Mouse (Mus musculus) heart, embryonic 11.5 days (tissue): ENCODE measurements around the gene Pawr. TPM values are rescaled to one million over a fixed set of nuclear protein-coding genes. Genes with fewer than 3 reads are reported as not detected.

Experiments used
- ATAC-seq: fragments of 200-750 bp; cut with Nextera tagmentation; replicated peaks from 2 replicates; pipeline ENCODE4 v1.8.0; 2017; ENCODE audit warnings: moderate library complexity; ENCODE audit not compliant: insufficient number of reproducible peaks, low FRiP score, low TSS enrichment
- H3K27ac ChIP-seq: fragments of 300-500 bp; sonication (generic); 2 replicates; pipeline ENCODE4 v1.5.1; 2014; ENCODE audit warnings: mild to moderate bottlenecking, low read depth, low read length
- H3K27me3 ChIP-seq: fragments of 300-500 bp; sonication (generic); 2 replicates; pipeline ENCODE4 v1.6.1; 2014; ENCODE audit warnings: mild to moderate bottlenecking, low read length, mixed read lengths; ENCODE audit not compliant: control insufficient read depth, insufficient read depth
- H3K36me3 ChIP-seq: fragments of 300-500 bp; sonication (generic); 2 replicates; pipeline ENCODE4 v1.6.1; 2014; ENCODE audit warnings: mild to moderate bottlenecking, low read length, moderate library complexity, mixed read lengths; ENCODE audit not compliant: control insufficient read depth, insufficient read depth
- H3K4me1 ChIP-seq: fragments of 300-500 bp; sonication (generic); 2 replicates; pipeline ENCODE4 v1.6.1; 2014; ENCODE audit warnings: low read length; ENCODE audit not compliant: control insufficient read depth, insufficient read depth
- H3K4me2 ChIP-seq: fragments of 300-500 bp; sonication (generic); 2 replicates; pipeline ENCODE4 v1.6.1; 2014; ENCODE audit warnings: mild to moderate bottlenecking, moderate library complexity
- H3K4me3 ChIP-seq: fragments of 300-500 bp; sonication (generic); 2 replicates; pipeline ENCODE4 v1.5.1; 2014; ENCODE audit warnings: low read depth, low read length
- H3K9ac ChIP-seq: fragments of 300-500 bp; sonication (generic); 2 replicates; pipeline ENCODE4 v1.6.1; 2014; ENCODE audit warnings: mild to moderate bottlenecking, low read depth, low read length, moderate library complexity
- H3K9me3 ChIP-seq: fragments of 300-500 bp; sonication (generic); replicated peaks from 2 replicates; pipeline ENCODE4 v1.6.1; 2016; ENCODE audit warnings: low read length; ENCODE audit not compliant: control insufficient read depth
- WGBS: fragments of 180-500 bp; shearing (Covaris S2); extraction: QIAGEN DNeasy Blood & Tissue Kit; methylation state at CpG from one replicate; pipeline ENCODE4 v1.1.7; 2014; ENCODE audit not compliant: insufficient replicate concordance; 5-methylcytosine and 5-hydroxymethylcytosine counted together
- polyA plus RNA-seq: library from polyadenylated mRNA; unstranded; fragments of >200 nt; fragmentation: Nextera tagmentation; extraction: Ambion mirVana; gene quantifications from 2 replicates; pipeline ENCODE4 v1.2.1, GENCODE M21; 2014

Gene Pawr
- polyA plus RNA-seq, 1 experiment from 2014 or later = 18.7 TPM

- no peaks in the 10 kb centered on the region for H3K27me3 ChIP-seq
- 93% methylated on average over 13 of the region's 13 CpGs for WGBS
- ATAC-seq = no peak
- H3K4me3 ChIP-seq = no peak overlapping the region
- H3K4me1 ChIP-seq = no peaks in the 10 kb centered on the region
- H3K4me2 ChIP-seq = no peak overlapping the region
- no peak overlapping the region for H3K27ac ChIP-seq
- no peaks in the 10 kb centered on the region for H3K36me3 ChIP-seq
- no peak overlapping the region for H3K9ac ChIP-seq
- no peaks in the 10 kb centered on the region for H3K9me3 ChIP-seq
These were observed 41.9 kb upstream of the Pawr start for GRCm38 (mm10) chr10:108290046-108290445.

GRCm38 (mm10) chr10:108291688-108292471 is 40.0 kb upstream of the Pawr start:
- no peak overlapping the region for H3K4me3 ChIP-seq
- WGBS = 82% methylated on average over 12 of the region's 12 CpGs
- no peaks in the 10 kb centered on the region for H3K4me1 ChIP-seq
- no peaks in the 10 kb centered on the region for H3K9me3 ChIP-seq
- no peak overlapping the region for H3K27ac ChIP-seq
- H3K9ac ChIP-seq = no peak overlapping the region
- H3K27me3 ChIP-seq = no peaks in the 10 kb centered on the region
- no peaks in the 10 kb centered on the region for H3K36me3 ChIP-seq
- H3K4me2 ChIP-seq = no peak overlapping the region
- ATAC-seq = no peak

GRCm38 (mm10) chr10:108292651-108293050 is 39.3 kb upstream of the Pawr start:
- 79% methylated on average over 4 of the region's 4 CpGs for WGBS
- Histone ChIP-seq H3K4me1 (no peaks in the 10 kb centered on the region), H3K36me3 (no peaks in the 10 kb centered on the region), H3K9ac (no peak overlapping the region), H3K9me3 (no peaks in the 10 kb centered on the region), H3K4me3 (no peak overlapping the region), H3K27ac (no peak overlapping the region), H3K4me2 (no peak overlapping the region), H3K27me3 (no peaks in the 10 kb centered on the region)
- ATAC-seq = no peak

- no peaks in the 10 kb centered on the region for H3K27me3 ChIP-seq
- no peaks in the 10 kb centered on the region for H3K36me3 ChIP-seq
- H3K9me3 ChIP-seq = no peaks in the 10 kb centered on the region
- H3K27ac ChIP-seq = no peak overlapping the region
- H3K4me2 ChIP-seq = no peak overlapping the region
- H3K9ac ChIP-seq = no peak overlapping the region
- 62% methylated on average over 16 of the region's 16 CpGs for WGBS
- H3K4me3 ChIP-seq = no peak overlapping the region
- ATAC-seq = no peak
- H3K4me1 ChIP-seq = no peaks in the 10 kb centered on the region
These were observed 38.2 kb upstream of the Pawr start for GRCm38 (mm10) chr10:108293620-108294195.

GRCm38 (mm10) chr10:108294766-108295165 is 37.2 kb upstream of the Pawr start:
- no peaks in the 10 kb centered on the region for H3K27me3 ChIP-seq
- 86% methylated on average over 7 of the region's 7 CpGs for WGBS
- ATAC-seq = no peak
- no peaks in the 10 kb centered on the region for H3K9me3 ChIP-seq
- H3K4me2 ChIP-seq = no peak overlapping the region
- no peak overlapping the region for H3K9ac ChIP-seq
- no peak overlapping the region for H3K27ac ChIP-seq
- no peak overlapping the region for H3K4me3 ChIP-seq
- no peaks in the 10 kb centered on the region for H3K4me1 ChIP-seq
- no peaks in the 10 kb centered on the region for H3K36me3 ChIP-seq

GRCm38 (mm10) chr10:108296446-108296845 is 35.5 kb upstream of the Pawr start:
- Histone ChIP-seq H3K4me2 (no peak overlapping the region), H3K27ac (no peak overlapping the region)

GRCm38 (mm10) chr10:108298261-108298660 is 33.7 kb upstream of the Pawr start:
- Histone ChIP-seq H3K4me3 (no peak overlapping the region), H3K36me3 (no peaks in the 10 kb centered on the region), H3K27me3 (no peaks in the 10 kb centered on the region), H3K9me3 (no peaks in the 10 kb centered on the region), H3K27ac (no peak overlapping the region), H3K4me2 (no peak overlapping the region), H3K4me1 (no peaks in the 10 kb centered on the region), H3K9ac (no peak overlapping the region)
- no peak for ATAC-seq
- 90% methylated on average over 13 of the region's 13 CpGs for WGBS

More at GRCm38 (mm10) chr10:108296446-108296845, 35.5 kb upstream of the Pawr start:
- no peak overlapping the region for H3K4me3 ChIP-seq
- no peak for ATAC-seq
- 84% methylated on average over 7 of the region's 7 CpGs for WGBS
- no peaks in the 10 kb centered on the region for H3K36me3 ChIP-seq
- no peak overlapping the region for H3K9ac ChIP-seq
- H3K4me1 ChIP-seq = no peaks in the 10 kb centered on the region
- no peaks in the 10 kb centered on the region for H3K9me3 ChIP-seq
- H3K27me3 ChIP-seq = no peaks in the 10 kb centered on the region

- H3K27ac ChIP-seq = no peak overlapping the region
- no peaks in the 10 kb centered on the region for H3K36me3 ChIP-seq
- no peak for ATAC-seq
- no peak overlapping the region for H3K9ac ChIP-seq
- H3K4me1 ChIP-seq = no peaks in the 10 kb centered on the region
- H3K9me3 ChIP-seq = no peaks in the 10 kb centered on the region
- H3K4me2 ChIP-seq = no peak overlapping the region
- WGBS = 74% methylated on average over 16 of the region's 17 CpGs
- H3K4me3 ChIP-seq = no peak overlapping the region
- no peaks in the 10 kb centered on the region for H3K27me3 ChIP-seq
These were observed 32.9 kb upstream of the Pawr start for GRCm38 (mm10) chr10:108298841-108299545.
